Mouse (Mus musculus): ENCODE measurements at regions not wholly inside any gene's neighbourhood (a gene's known extent, or its start where the extent isn't known, plus 50 kb on each side); places are given as distances from the start of the nearest gene placed in this dataset.

DNA sequence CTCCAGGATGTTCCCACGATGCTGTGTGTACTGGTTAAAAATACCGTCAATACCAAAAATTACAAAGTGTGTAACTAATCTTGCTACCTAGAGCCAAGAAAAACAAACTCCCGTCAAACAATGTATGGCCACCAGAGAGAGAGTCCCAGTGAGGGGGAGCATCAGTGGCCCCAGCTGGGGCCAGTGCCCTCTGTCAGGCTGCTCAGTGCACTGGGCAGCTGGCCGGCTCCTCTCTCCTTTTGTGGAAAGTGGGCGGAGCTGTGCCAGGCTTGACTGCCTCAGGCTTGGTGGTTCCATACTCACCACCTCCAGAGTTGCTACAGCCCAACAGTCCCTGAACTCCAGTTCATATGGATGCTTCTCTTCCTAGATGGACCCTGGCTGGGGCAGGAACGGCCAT, 53.8 kb upstream of the Sept5 start:
- no peak for DNase-seq

DNA sequence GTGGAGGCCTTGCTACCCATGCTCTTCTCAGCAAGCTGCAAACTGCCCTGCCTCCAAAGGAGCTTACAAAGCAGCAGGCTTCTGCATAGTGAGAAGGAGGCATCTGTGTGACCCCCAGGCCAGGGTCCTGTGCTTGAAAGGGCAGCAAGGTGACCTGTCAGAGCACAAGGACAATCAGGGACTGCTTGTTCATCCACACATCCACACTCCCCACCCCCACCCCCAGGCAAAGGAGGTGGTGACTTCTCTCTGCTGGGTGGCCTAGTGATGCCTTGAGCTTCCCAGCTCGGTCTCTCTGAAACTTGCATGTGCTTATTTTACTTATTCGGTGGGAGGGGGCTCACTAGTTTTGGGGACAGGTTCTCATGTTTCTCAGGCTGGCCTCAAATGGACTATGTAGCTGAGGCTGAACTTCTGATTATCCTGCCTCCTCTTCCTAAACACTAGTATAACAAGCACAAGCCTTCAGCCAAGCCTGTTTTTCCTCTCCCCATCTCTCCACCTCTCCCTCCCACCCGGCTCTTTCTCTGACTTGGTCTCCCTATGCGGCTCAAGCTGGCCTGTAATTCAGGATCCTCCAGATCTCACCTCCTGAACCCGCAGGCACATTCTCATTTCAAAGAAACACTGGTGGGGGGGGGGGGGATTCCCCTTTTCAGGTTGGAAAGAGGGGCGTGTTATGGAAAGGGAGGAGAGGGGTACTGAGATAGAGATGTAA, 56.4 kb upstream of the Sept5 start:
- no peak for DNase-seq

GRCm38 (mm10) chr16:18686916-18687315, 57.2 kb upstream of the Sept5 start:
- peak; percentile 65 for DNase-seq

GRCm38 (mm10) chr16:18687367-18687766, 57.6 kb upstream of the Sept5 start:
- DNase-seq, result peak; percentile 35

DNA sequence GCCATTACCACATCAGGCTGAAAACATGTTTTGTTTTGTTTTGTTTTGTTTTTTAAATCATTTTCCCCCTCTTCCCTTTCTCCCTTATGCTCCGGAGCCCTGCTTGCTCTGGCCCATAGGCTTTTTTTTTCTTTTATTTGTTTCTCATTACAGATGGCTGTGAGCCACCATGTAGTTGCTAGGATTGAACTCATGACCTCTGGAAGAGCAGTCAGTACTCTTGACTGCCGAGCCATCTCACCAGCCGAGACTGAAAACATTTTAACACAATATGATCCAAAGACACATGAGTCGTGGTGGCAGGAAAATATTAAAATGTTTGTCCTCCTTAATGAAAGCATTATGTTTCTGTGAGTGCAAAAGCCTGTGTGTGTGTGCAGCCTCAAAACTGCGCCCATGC, 65.8 kb upstream of the Sept5 start:
- DNase-seq, result no peak

- peak; percentile 89 for DNase-seq
These were observed 66.5 kb upstream of the Sept5 start for GRCm38 (mm10) chr16:18696074-18696819.

DNA sequence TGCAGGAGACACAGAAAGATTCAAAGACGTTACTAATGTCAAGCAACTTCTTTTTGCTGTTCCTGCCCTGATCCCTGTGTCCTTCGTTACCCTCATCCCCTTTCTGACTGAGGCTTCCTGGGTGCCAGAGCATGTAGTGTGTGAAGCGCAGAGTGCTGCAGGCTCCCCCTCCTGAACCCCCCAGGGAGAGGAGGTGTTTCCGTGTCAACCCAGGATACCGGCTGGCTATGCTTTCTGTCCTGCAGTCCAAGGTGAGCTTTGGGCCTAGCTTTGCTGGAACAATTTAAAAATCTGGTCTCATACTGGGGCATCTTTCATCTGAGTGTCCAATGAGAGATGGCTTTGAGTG, 67.0 kb upstream of the Sept5 start:
- DNase-seq, result no peak

GRCm38 (mm10) chr16:18704126-18704525, 72.5 kb upstream of the Cldn5 start:
- DNase-seq, result no peak

DNA sequence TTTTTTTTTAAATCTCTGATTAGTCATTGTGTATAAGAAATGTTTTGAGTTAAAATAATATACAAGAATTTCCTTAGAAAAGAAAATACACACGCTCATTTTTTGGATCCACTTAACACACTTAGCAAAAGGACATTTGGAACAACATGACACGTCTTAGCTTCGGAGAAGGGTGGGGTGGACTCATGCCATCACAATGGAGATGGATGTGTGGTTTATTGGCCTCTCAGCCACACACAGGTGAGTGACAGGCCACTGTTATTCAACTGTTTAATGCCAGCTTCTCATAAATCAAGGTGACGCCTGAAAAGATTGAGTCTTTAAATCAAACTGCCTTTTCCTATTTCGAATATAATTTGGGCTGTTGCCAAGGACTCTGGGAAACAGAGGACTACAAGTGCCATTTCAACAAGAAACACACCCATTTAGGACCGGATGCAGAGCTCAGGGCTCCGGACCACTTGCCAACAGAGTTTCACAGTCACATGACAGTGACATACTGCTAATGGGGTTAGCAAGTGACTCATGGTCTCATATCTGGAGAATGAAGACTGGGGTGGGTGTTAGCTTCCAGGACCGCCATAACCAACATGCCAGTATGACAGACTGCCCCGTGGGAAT, 71.5 kb upstream of the Cldn5 start:
- no peak for DNase-seq

DNA sequence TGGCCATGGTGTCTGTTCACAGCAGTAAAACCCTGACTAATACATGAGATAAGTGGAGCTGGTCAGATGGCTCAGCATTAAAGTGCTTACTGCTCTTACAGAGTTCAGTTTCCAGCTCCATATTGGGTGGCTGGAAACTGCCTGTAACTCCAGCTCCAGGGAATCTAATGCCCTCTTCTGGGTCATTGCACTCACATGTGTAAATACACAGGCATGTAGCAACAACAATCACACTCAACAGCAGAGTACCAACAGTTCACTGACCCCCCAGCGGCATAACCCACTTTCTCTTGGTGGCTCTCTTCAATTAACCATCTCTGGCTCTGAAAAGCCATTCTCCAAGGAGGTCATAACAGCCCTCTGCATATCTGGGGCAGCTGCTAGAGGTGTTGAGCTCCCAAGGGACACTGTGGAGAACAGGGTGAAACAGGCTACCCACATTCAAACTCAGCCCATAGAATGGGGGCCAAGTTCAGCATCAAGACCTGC, 65.0 kb upstream of the Cldn5 start:
- no peak for DNase-seq

DNA sequence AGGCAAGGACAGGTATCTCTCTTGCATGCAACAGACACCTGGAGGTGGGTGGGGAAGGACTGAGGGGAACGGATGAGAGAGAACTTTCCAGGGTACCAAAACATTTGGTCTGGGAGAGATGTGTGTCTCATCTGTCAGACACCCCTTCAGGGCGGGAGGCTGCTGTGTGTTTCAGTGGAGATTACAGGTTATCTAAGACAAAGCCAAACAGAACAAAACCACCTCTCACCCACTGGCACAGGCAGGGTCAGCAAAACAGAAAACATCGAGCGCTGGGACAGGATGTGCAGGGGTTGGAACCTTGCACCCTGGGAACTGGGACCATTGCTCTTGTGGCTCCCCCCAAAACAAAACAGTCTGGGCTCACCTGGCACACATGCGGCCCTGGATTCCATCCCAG, 63.6 kb upstream of the Cldn5 start:
- DNase-seq, result no peak

- DNase-seq, result no peak
These were observed 61.3 kb upstream of the Cldn5 start for GRCm38 (mm10) chr16:18715381-18715780.

DNA sequence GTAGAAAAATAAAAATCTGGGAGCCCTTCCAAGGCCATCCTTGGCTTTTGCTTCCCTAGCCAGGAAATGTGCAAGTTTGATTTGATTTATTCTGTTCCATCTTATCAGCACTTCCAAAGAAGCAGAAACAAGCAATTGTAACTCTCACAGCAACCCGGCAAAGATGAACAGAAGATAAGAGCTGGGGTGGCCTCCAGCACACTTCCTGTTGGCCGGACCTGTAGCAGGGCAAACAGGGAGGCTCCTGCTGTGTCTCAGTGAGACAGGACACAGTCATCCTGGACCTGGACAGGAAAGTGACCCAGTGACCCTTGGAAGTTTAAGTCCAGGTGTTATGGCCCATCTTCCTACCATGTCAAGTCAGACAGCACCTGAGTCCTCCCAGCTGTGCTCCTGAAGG, 58.6 kb upstream of the Cldn5 start:
- DNase-seq, result no peak

GRCm38 (mm10) chr16:18720433-18721233, 56.0 kb upstream of the Cldn5 start:
- DNase-seq, result no peak

- no peak for DNase-seq
These were observed 53.3 kb upstream of the Cldn5 start for GRCm38 (mm10) chr16:18723186-18723843.

DNA sequence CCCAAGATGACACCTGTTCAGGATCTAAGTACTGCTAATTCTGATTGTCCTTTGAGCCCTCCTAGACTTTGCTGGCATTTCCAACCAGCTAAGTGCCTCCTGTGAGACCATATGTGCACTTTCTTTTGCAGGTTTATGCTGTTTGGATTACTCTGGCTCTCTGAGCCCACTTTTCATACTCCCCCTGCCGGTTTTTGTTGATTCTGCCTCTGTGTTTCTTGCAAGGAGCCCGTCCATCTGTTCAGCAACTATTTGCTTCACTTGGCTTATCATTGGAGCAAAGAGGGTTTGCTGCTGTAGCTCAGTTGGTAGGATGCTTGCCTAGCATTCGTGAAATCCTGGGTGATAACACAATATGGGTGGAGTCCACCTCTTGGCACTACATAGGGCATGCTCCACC, 52.8 kb upstream of the Cldn5 start:
- no peak for DNase-seq

DNA sequence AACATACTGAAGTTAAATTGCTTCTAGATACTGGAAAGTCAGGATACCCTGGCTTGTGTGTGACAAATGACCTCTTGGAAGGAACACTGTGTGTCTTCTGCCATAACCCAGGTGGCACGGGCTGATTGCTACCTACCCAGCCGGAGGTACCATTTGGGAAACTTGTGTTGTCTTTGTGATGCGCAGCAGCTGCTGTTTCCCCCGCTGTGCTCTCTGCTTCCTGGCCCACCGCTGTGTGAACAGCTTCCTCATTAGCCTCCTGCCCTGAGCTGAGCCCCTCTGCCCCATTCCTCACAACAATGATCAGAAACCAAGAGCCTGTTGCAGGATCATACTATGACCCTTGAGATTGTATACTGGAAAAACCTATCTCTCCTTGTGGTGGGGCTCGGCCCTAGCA, 51.9 kb upstream of the Cldn5 start:
- DNase-seq, result no peak

All from right cerebral cortex, postnatal 14 days (tissue).